Mouse (Mus musculus) limb, embryonic 10.5 days (tissue): ENCODE results near the gene Grid1. TPM values are rescaled to one million over a fixed set of nuclear protein-coding genes. Genes with fewer than 3 reads are reported as not detected.

Experiments used
- DNase-seq: peaks from one replicate; pipeline ENCODE4 v3.0.0-alpha.2; 2017; ENCODE audit warnings: low spot score
- H3K27ac ChIP-seq: fragments of 300-500 bp; sonication (generic); 2 replicates; pipeline ENCODE4 v1.5.1; 2016; ENCODE audit warnings: mild to moderate bottlenecking
- H3K27me3 ChIP-seq: fragments of 300-500 bp; sonication (generic); 2 replicates; pipeline ENCODE4 v1.6.1; 2016; ENCODE audit warnings: low read depth, mild to moderate bottlenecking; ENCODE audit not compliant: poor library complexity, severe bottlenecking
- H3K36me3 ChIP-seq: fragments of 300-500 bp; sonication (generic); 2 replicates; pipeline ENCODE4 v1.6.1; 2016; ENCODE audit warnings: mild to moderate bottlenecking, moderate library complexity
- H3K4me1 ChIP-seq: fragments of 300-500 bp; sonication (generic); 2 replicates; pipeline ENCODE4 v1.6.1; 2016
- H3K4me3 ChIP-seq: fragments of 300-500 bp; sonication (generic); 2 replicates; pipeline ENCODE4 v1.5.1; 2016; ENCODE audit warnings: mild to moderate bottlenecking, moderate library complexity
- H3K9me3 ChIP-seq: fragments of 300-500 bp; sonication (generic); replicated peaks from 2 replicates; pipeline ENCODE4 v1.6.1; 2016; ENCODE audit warnings: mild to moderate bottlenecking
- WGBS: fragments of 180-500 bp; shearing (Covaris S2); methylation state at CpG from one replicate; pipeline ENCODE4 v1.1.7; 2016; 5-methylcytosine and 5-hydroxymethylcytosine counted together
- microRNA counts: library from miRNA; unstranded; fragments of <30 nt; microRNA quantifications from one replicate; lab custom pipeline; 2017
- microRNA-seq: library from miRNA; unstranded; fragments of <30 nt; microRNA quantifications from one replicate; pipeline ENCODE4, GENCODE M21; 2017
- polyA plus RNA-seq: library from polyadenylated mRNA; unstranded; fragments of >200 nt; fragmentation: Nextera tagmentation; extraction: Ambion mirVana; gene quantifications from 2 replicates; pipeline ENCODE4 v1.2.1, GENCODE M21; 2016

The Grid1 gene
- polyA plus RNA-seq, 1 experiment from 2014 or later: 0.05 TPM

- Histone ChIP-seq H3K36me3 (no peaks in the 10 kb centered on the region), H3K27ac (no peak overlapping the region), H3K9me3 (no peaks in the 10 kb centered on the region), H3K27me3 (no peaks in the 10 kb centered on the region), H3K4me3 (no peak overlapping the region), H3K4me1 (no peaks in the 10 kb centered on the region)
- DNase-seq: no peak
- 83% methylated on average over 3 of the region's 3 CpGs for WGBS
Observed at GRCm38 (mm10) chr14:35554288-35554687, 734.4 kb downstream of the Grid1 start.

- no peaks in the 10 kb centered on the region for H3K36me3 ChIP-seq
- H3K27ac ChIP-seq: no peak overlapping the region
- no peaks in the 10 kb centered on the region for H3K27me3 ChIP-seq
- WGBS: 92% methylated on average over 3 of the region's 3 CpGs
- DNase-seq: no peak
- no peaks in the 10 kb centered on the region for H3K9me3 ChIP-seq
- no peak overlapping the region for H3K4me3 ChIP-seq
- no peaks in the 10 kb centered on the region for H3K4me1 ChIP-seq
Observed at GRCm38 (mm10) chr14:35561244-35561893, 741.5 kb downstream of the Grid1 start.

GRCm38 (mm10) chr14:35572991-35573502 is 753.1 kb downstream of the Grid1 start:
- no peaks in the 10 kb centered on the region for H3K36me3 ChIP-seq
- no peaks in the 10 kb centered on the region for H3K4me1 ChIP-seq
- 88% methylated on average over 4 of the region's 4 CpGs for WGBS
- no peaks in the 10 kb centered on the region for H3K27me3 ChIP-seq
- H3K27ac ChIP-seq: no peak overlapping the region
- no peak for DNase-seq
- no peaks in the 10 kb centered on the region for H3K9me3 ChIP-seq
- no peak overlapping the region for H3K4me3 ChIP-seq

- 85% methylated on average over 2 of the region's 2 CpGs for WGBS
- Histone ChIP-seq H3K4me1 (no peaks in the 10 kb centered on the region), H3K36me3 (no peaks in the 10 kb centered on the region), H3K9me3 (no peaks in the 10 kb centered on the region), H3K27ac (no peak overlapping the region), H3K27me3 (no peaks in the 10 kb centered on the region), H3K4me3 (no peak overlapping the region)
- no peak for DNase-seq
Observed at GRCm38 (mm10) chr14:35574489-35574888, 754.6 kb downstream of the Grid1 start.

- DNase-seq: no peak
- Histone ChIP-seq H3K27me3 (no peaks in the 10 kb centered on the region), H3K9me3 (no peaks in the 10 kb centered on the region), H3K27ac (no peak overlapping the region), H3K36me3 (no peaks in the 10 kb centered on the region), H3K4me1 (no peaks in the 10 kb centered on the region), H3K4me3 (no peak overlapping the region)
- WGBS: 79% methylated on average over 6 of the region's 6 CpGs
Observed at GRCm38 (mm10) chr14:35575285-35575684, 755.4 kb downstream of the Grid1 start.

- WGBS: 86% methylated on average over 5 of the region's 5 CpGs
- H3K4me1 ChIP-seq: no peaks in the 10 kb centered on the region
- no peak overlapping the region for H3K27ac ChIP-seq
- H3K9me3 ChIP-seq: no peaks in the 10 kb centered on the region; the same call in 1 of the 2 replicates
- no peaks in the 10 kb centered on the region for H3K36me3 ChIP-seq
- DNase-seq: no peak
- no peaks in the 10 kb centered on the region for H3K27me3 ChIP-seq
- H3K4me3 ChIP-seq: no peak overlapping the region
Observed at GRCm38 (mm10) chr14:35625749-35626148, 805.8 kb downstream of the Grid1 start.

MicroRNAs within 50 kb of the gene (microRNA counts, 519-probe panel; counts per million panel counts)
- 684 counts per million, percentile 72 among the panel's probes with 10 or more counts for microRNA mmu-miR-346 (lab: Ali Mortazavi, UCI)

Small RNA genes lying within 50 kb of the gene (microRNA-seq; reads per million reads assigned to microRNA genes)
- 13.5 reads per million, percentile 23 among the genes with 10 or more reads in this experiment for gene Mir346

Other genes starting within 250 kb of the Grid1 start
- gene Ldb3, start 231.4 kb upstream of the Grid1 start, polyA plus RNA-seq: 0.11 and 0.48 TPM in 2 replicates
- not detected in 2 replicates for gene Opn4, start 220.0 kb upstream of the Grid1 start, polyA plus RNA-seq
- gene Wapl, start 146.2 kb upstream of the Grid1 start, polyA plus RNA-seq: 23.2 and 28.2 TPM in 2 replicates